Mouse (Mus musculus): ENCODE data around the gene Tmem72. TPM values are rescaled to one million over a fixed set of nuclear protein-coding genes. Genes with fewer than 3 reads are reported as not detected.

The Tmem72 gene
- polyA plus RNA-seq, 1 experiment from 2014 or later = 0.11 TPM

GRCm38 (mm10) chr6:116636581-116637235 is 80.0 kb downstream of the Tmem72 start:
- Histone ChIP-seq H3K4me1 (replicated peaks; ENCODE audit: control insufficient read depth, insufficient read depth, low read length) (no peaks in the 10 kb centered on the region), H3K4me3 (ENCODE audit: low read depth, low read length) (no peak overlapping the region), H3K36me3 (ENCODE audit: control insufficient read depth, insufficient read depth, low read length) (no peaks in the 10 kb centered on the region), H3K9ac (ENCODE audit: low read length) (no peak overlapping the region), H3K27me3 (ENCODE audit: control insufficient read depth, insufficient read depth, low read length) (no peaks in the 10 kb centered on the region), H3K27ac (ENCODE audit: low read depth, low read length) (no peak overlapping the region), H3K9me3 (ENCODE audit: control insufficient read depth, low read length) (no peaks in the 10 kb centered on the region), H3K4me2 (ENCODE audit: low read depth, low read length, severe bottlenecking) (no peak overlapping the region)
- DNase-seq (ENCODE audit: low spot score) (peak; percentile 33), ATAC-seq (replicated peaks; ENCODE audit: low FRiP score) (no peak)
- 86% methylated on average over 9 of the region's 9 CpGs for WGBS

- ATAC-seq (replicated peaks; ENCODE audit: low FRiP score) (no peak; the same call in 1 of the 2 replicates), DNase-seq (ENCODE audit: low spot score) (peak; percentile 40)
- H3K27me3 ChIP-seq (ENCODE audit: control insufficient read depth, insufficient read depth, low read length) = no peaks in the 10 kb centered on the region
- no peak overlapping the region for H3K9ac ChIP-seq (ENCODE audit: low read length)
- no peaks in the 10 kb centered on the region for H3K9me3 ChIP-seq (ENCODE audit: control insufficient read depth, low read length)
- no peak overlapping the region for H3K4me3 ChIP-seq (ENCODE audit: low read depth, low read length)
- no peaks in the 10 kb centered on the region for H3K36me3 ChIP-seq (ENCODE audit: control insufficient read depth, insufficient read depth, low read length)
- WGBS = 74% methylated on average over 10 of the region's 10 CpGs
- no peak overlapping the region for H3K4me2 ChIP-seq (ENCODE audit: low read depth, low read length, severe bottlenecking)
- H3K27ac ChIP-seq (ENCODE audit: low read depth, low read length) = no peak overlapping the region
- H3K4me1 ChIP-seq (replicated peaks; ENCODE audit: control insufficient read depth, insufficient read depth, low read length) = no peaks in the 10 kb centered on the region
These were observed 81.2 kb downstream of the Tmem72 start for GRCm38 (mm10) chr6:116635251-116636180.

- DNase-seq (ENCODE audit: low spot score) (peak; percentile 32), ATAC-seq (replicated peaks; ENCODE audit: low FRiP score) (no peak)
- Histone ChIP-seq H3K9me3 (ENCODE audit: control insufficient read depth, low read length) (no peaks in the 10 kb centered on the region), H3K27ac (ENCODE audit: low read depth, low read length) (no peak overlapping the region), H3K4me1 (replicated peaks; ENCODE audit: control insufficient read depth, insufficient read depth, low read length) (no peaks in the 10 kb centered on the region), H3K9ac (ENCODE audit: low read length) (no peak overlapping the region), H3K4me2 (ENCODE audit: low read depth, low read length, severe bottlenecking) (no peak overlapping the region), H3K27me3 (ENCODE audit: control insufficient read depth, insufficient read depth, low read length) (no peaks in the 10 kb centered on the region), H3K36me3 (ENCODE audit: control insufficient read depth, insufficient read depth, low read length) (no peaks in the 10 kb centered on the region), H3K4me3 (ENCODE audit: low read depth, low read length) (no peak overlapping the region)
- 88% methylated on average over 17 of the region's 17 CpGs for WGBS
These were observed 82.7 kb downstream of the Tmem72 start for GRCm38 (mm10) chr6:116633741-116634695.

- H3K27ac ChIP-seq (ENCODE audit: low read depth, low read length) = no peak overlapping the region
- DNase-seq (ENCODE audit: low spot score) (peak; percentile 76), ATAC-seq (replicated peaks; ENCODE audit: low FRiP score) (no peak)
- no peak overlapping the region for H3K4me3 ChIP-seq (ENCODE audit: low read depth, low read length)
- no peak overlapping the region for H3K9ac ChIP-seq (ENCODE audit: low read length)
- H3K4me2 ChIP-seq (ENCODE audit: low read depth, low read length, severe bottlenecking) = no peak overlapping the region
- H3K36me3 ChIP-seq (ENCODE audit: control insufficient read depth, insufficient read depth, low read length) = no peaks in the 10 kb centered on the region
- 53% methylated on average over 1 of the region's 1 CpGs for WGBS
- H3K9me3 ChIP-seq (ENCODE audit: control insufficient read depth, low read length) = no peaks in the 10 kb centered on the region
- H3K4me1 ChIP-seq (replicated peaks; ENCODE audit: control insufficient read depth, insufficient read depth, low read length) = no peaks in the 10 kb centered on the region
- H3K27me3 ChIP-seq (ENCODE audit: control insufficient read depth, insufficient read depth, low read length) = no peaks in the 10 kb centered on the region
These were observed 84.6 kb downstream of the Tmem72 start for GRCm38 (mm10) chr6:116632129-116632528.

- H3K4me2 ChIP-seq (ENCODE audit: low read depth, low read length, severe bottlenecking) = no peak overlapping the region
- no peak overlapping the region for H3K9ac ChIP-seq (ENCODE audit: low read length)
- H3K27me3 ChIP-seq (ENCODE audit: control insufficient read depth, insufficient read depth, low read length) = no peaks in the 10 kb centered on the region
- H3K4me3 ChIP-seq (ENCODE audit: low read depth, low read length) = no peak overlapping the region
- DNase-seq (ENCODE audit: low spot score) = no peak
- no peak for ATAC-seq (replicated peaks; ENCODE audit: low FRiP score)
- H3K4me1 ChIP-seq (replicated peaks; ENCODE audit: control insufficient read depth, insufficient read depth, low read length) = no peaks in the 10 kb centered on the region; the same call in 1 of the 2 replicates
- H3K27ac ChIP-seq (ENCODE audit: low read depth, low read length) = no peak overlapping the region
- H3K36me3 ChIP-seq (ENCODE audit: control insufficient read depth, insufficient read depth, low read length) = peaks cover 6% of the 10 kb centered on the region; the same call in 1 of the 2 replicates
- WGBS = 92% methylated on average over 10 of the region's 10 CpGs
- no peaks in the 10 kb centered on the region for H3K9me3 ChIP-seq (ENCODE audit: control insufficient read depth, low read length)
These were observed 86.9 kb downstream of the Tmem72 start for GRCm38 (mm10) chr6:116629766-116630165.

Small RNA genes lying within 50 kb of the gene (microRNA-seq; reads per million reads assigned to microRNA genes)
- not detected for gene Mir7043 (ENCODE audit: insufficient number of aligned reads)

Other genes starting within 250 kb of the Tmem72 start
- not detected in 2 replicates for gene Olfr211, start 227.8 kb downstream of the Tmem72 start, polyA plus RNA-seq (2014; fragmentation: Nextera tagmentation; extraction: Ambion mirVana)
- not detected in 2 replicates for gene Olfr212, start 210.4 kb downstream of the Tmem72 start, polyA plus RNA-seq (2014; fragmentation: Nextera tagmentation; extraction: Ambion mirVana)
- gene Olfr213, start 178.5 kb downstream of the Tmem72 start, polyA plus RNA-seq (2014; fragmentation: Nextera tagmentation; extraction: Ambion mirVana) = not detected in 2 replicates
- gene Gm5580, start 165.8 kb downstream of the Tmem72 start, polyA plus RNA-seq (2014; fragmentation: Nextera tagmentation; extraction: Ambion mirVana) = 0.33 and 0.48 TPM in 2 replicates
- gene Olfr214, start 162.7 kb downstream of the Tmem72 start, polyA plus RNA-seq (2014; fragmentation: Nextera tagmentation; extraction: Ambion mirVana) = not detected in 2 replicates
- gene Olfr215, start 132.7 kb downstream of the Tmem72 start, polyA plus RNA-seq (2014; fragmentation: Nextera tagmentation; extraction: Ambion mirVana) = not detected in 2 replicates
- 351 and 359 TPM in 2 replicates for gene Zfp422, start 87.9 kb downstream of the Tmem72 start, polyA plus RNA-seq (2014; fragmentation: Nextera tagmentation; extraction: Ambion mirVana)
- 3.9 and 5.0 TPM in 2 replicates for gene Depp1, start 66.3 kb downstream of the Tmem72 start, polyA plus RNA-seq (2014; fragmentation: Nextera tagmentation; extraction: Ambion mirVana)
- 20.7 and 22.7 TPM in 2 replicates for gene Rassf4, start 43.0 kb downstream of the Tmem72 start, polyA plus RNA-seq (2014; fragmentation: Nextera tagmentation; extraction: Ambion mirVana)